Mouse (Mus musculus): ENCODE measurements around the gene Acsl5. TPM values are rescaled to one million over a fixed set of nuclear protein-coding genes. Genes with fewer than 3 reads are reported as not detected.

The Acsl5 gene
- total RNA-seq, 1 experiment = 17.1 TPM

GRCm38 (mm10) chr19:55300525-55300924 is 48.8 kb downstream of the Acsl5 start:
- in situ Hi-C loops (cut with MboI; ENCODE audit: low sequenced_read_pairs in 2 of 2, unreplicated experiment in 2 of 2) = no loop called here
- H3K4me3 ChIP-seq (ENCODE audit: insufficient read depth in 1 of 2, low read depth in 1 of 2, low read length in 2 of 2, poor library complexity in 1 of 2, severe bottlenecking in 1 of 2) = no peak overlapping the region
- TF ChIP-seq MAFK (IDR thresholded peaks at IDR 0.05; ENCODE audit: insufficient read depth, low read depth, low read length) (no peak), ZNF384 (IDR thresholded peaks at IDR 0.05; ENCODE audit: low read depth, low read length) (no peak), HCFC1 (IDR thresholded peaks at IDR 0.05; ENCODE audit: borderline replicate concordance, insufficient read depth, low read length) (no peak), ZC3H11A (IDR thresholded peaks at IDR 0.05; ENCODE audit: borderline replicate concordance, low read depth, low read length) (no peak), CHD2 (IDR thresholded peaks at IDR 0.05; ENCODE audit: low read depth, low read length) (no peak)
- H3K9ac ChIP-seq (ENCODE audit: insufficient read depth, low read depth, low read length, poor library complexity, severe bottlenecking) = no peak overlapping the region
- H3K36me3 ChIP-seq (ENCODE audit: control insufficient read depth, insufficient read depth, low read length, poor library complexity, severe bottlenecking) = peaks cover 22% of the 10 kb centered on the region
- no peak for DNase-seq (ENCODE audit: low read depth, low spot score)
- H3K4me1 ChIP-seq (ENCODE audit: control insufficient read depth in 2 of 2, insufficient read depth in 2 of 2, low read length in 2 of 2, poor library complexity in 1 of 2) = no peaks in the 10 kb centered on the region
- H3K9me3 ChIP-seq (ENCODE audit: control insufficient read depth, insufficient read depth, low read depth, low read length) = no peaks in the 10 kb centered on the region
- H3K27ac ChIP-seq (ENCODE audit: insufficient read depth, low read depth, low read length, poor library complexity, severe bottlenecking) = no peak overlapping the region

GRCm38 (mm10) chr19:55305024-55305423 is 53.3 kb downstream of the Acsl5 start:
- Histone ChIP-seq H3K9ac (ENCODE audit: insufficient read depth, low read depth, low read length, poor library complexity, severe bottlenecking) (no peak overlapping the region), H3K27ac (ENCODE audit: insufficient read depth, low read depth, low read length, poor library complexity, severe bottlenecking) (no peak overlapping the region), H3K9me3 (ENCODE audit: control insufficient read depth, insufficient read depth, low read depth, low read length) (no peaks in the 10 kb centered on the region), H3K36me3 (ENCODE audit: control insufficient read depth, insufficient read depth, low read length, poor library complexity, severe bottlenecking) (peaks cover 30% of the 10 kb centered on the region), H3K4me1 (ENCODE audit: control insufficient read depth in 2 of 2, insufficient read depth in 2 of 2, low read length in 2 of 2, poor library complexity in 1 of 2) (no peaks in the 10 kb centered on the region), H3K4me3 (ENCODE audit: insufficient read depth in 1 of 2, low read depth in 1 of 2, low read length in 2 of 2, poor library complexity in 1 of 2, severe bottlenecking in 1 of 2) (no peak overlapping the region)
- in situ Hi-C loops (cut with MboI; ENCODE audit: low sequenced_read_pairs in 2 of 2, unreplicated experiment in 2 of 2) = no loop called here
- no peak for DNase-seq (ENCODE audit: low read depth, low spot score)
- TF ChIP-seq ZNF384 (IDR thresholded peaks at IDR 0.05; ENCODE audit: low read depth, low read length) (no peak), HCFC1 (IDR thresholded peaks at IDR 0.05; ENCODE audit: borderline replicate concordance, insufficient read depth, low read length) (no peak), CHD2 (IDR thresholded peaks at IDR 0.05; ENCODE audit: low read depth, low read length) (no peak)

- in situ Hi-C loops (cut with MboI; ENCODE audit: low sequenced_read_pairs in 2 of 2, unreplicated experiment in 2 of 2) = no loop called here
- H3K27ac ChIP-seq (ENCODE audit: insufficient read depth, low read depth, low read length, poor library complexity, severe bottlenecking) = no peak overlapping the region
- H3K36me3 ChIP-seq (ENCODE audit: control insufficient read depth, insufficient read depth, low read length, poor library complexity, severe bottlenecking) = peaks cover 25% of the 10 kb centered on the region
- H3K9me3 ChIP-seq (ENCODE audit: control insufficient read depth, insufficient read depth, low read depth, low read length) = no peaks in the 10 kb centered on the region
- DNase-seq (ENCODE audit: low read depth, low spot score) = no peak
- no peak overlapping the region for H3K4me3 ChIP-seq (ENCODE audit: insufficient read depth in 1 of 2, low read depth in 1 of 2, low read length in 2 of 2, poor library complexity in 1 of 2, severe bottlenecking in 1 of 2)
- TF ChIP-seq ZC3H11A (IDR thresholded peaks at IDR 0.05; ENCODE audit: borderline replicate concordance, low read depth, low read length) (no peak), MAFK (IDR thresholded peaks at IDR 0.05; ENCODE audit: insufficient read depth, low read depth, low read length) (no peak), ZNF384 (IDR thresholded peaks at IDR 0.05; ENCODE audit: low read depth, low read length) (no peak), HCFC1 (IDR thresholded peaks at IDR 0.05; ENCODE audit: borderline replicate concordance, insufficient read depth, low read length) (no peak), CHD2 (IDR thresholded peaks at IDR 0.05; ENCODE audit: low read depth, low read length) (no peak)
- no peak overlapping the region for H3K9ac ChIP-seq (ENCODE audit: insufficient read depth, low read depth, low read length, poor library complexity, severe bottlenecking)
- H3K4me1 ChIP-seq (ENCODE audit: control insufficient read depth in 2 of 2, insufficient read depth in 2 of 2, low read length in 2 of 2, poor library complexity in 1 of 2) = peaks cover 0 to 4% of the 10 kb centered on the region in 2 experiments; a peak in 1 of 4 replicates
Measured at GRCm38 (mm10) chr19:55311874-55312273, 60.1 kb downstream of the Acsl5 start.

GRCm38 (mm10) chr19:55313649-55314048 is 61.9 kb downstream of the Acsl5 start:
- in situ Hi-C loops (cut with MboI; ENCODE audit: low sequenced_read_pairs in 2 of 2, unreplicated experiment in 2 of 2) = no loop called here
- H3K9ac ChIP-seq (ENCODE audit: insufficient read depth, low read depth, low read length, poor library complexity, severe bottlenecking) = no peak overlapping the region

More at GRCm38 (mm10) chr19:55313649-55314048, 61.9 kb downstream of the Acsl5 start:
- Histone ChIP-seq H3K4me1 (ENCODE audit: control insufficient read depth in 2 of 2, insufficient read depth in 2 of 2, low read length in 2 of 2, poor library complexity in 1 of 2) (peaks cover 0 to 6% of the 10 kb centered on the region in 2 experiments; a peak in 2 of 4 replicates), H3K9me3 (ENCODE audit: control insufficient read depth, insufficient read depth, low read depth, low read length) (no peaks in the 10 kb centered on the region), H3K36me3 (ENCODE audit: control insufficient read depth, insufficient read depth, low read length, poor library complexity, severe bottlenecking) (peaks cover 18% of the 10 kb centered on the region), H3K27ac (ENCODE audit: insufficient read depth, low read depth, low read length, poor library complexity, severe bottlenecking) (no peak overlapping the region), H3K4me3 (ENCODE audit: insufficient read depth in 1 of 2, low read depth in 1 of 2, low read length in 2 of 2, poor library complexity in 1 of 2, severe bottlenecking in 1 of 2) (no peak overlapping the region)
- DNase-seq (ENCODE audit: low read depth, low spot score) = no peak
- TF ChIP-seq HCFC1 (IDR thresholded peaks at IDR 0.05; ENCODE audit: borderline replicate concordance, insufficient read depth, low read length) (no peak), ZC3H11A (IDR thresholded peaks at IDR 0.05; ENCODE audit: borderline replicate concordance, low read depth, low read length) (no peak), ZNF384 (IDR thresholded peaks at IDR 0.05; ENCODE audit: low read depth, low read length) (no peak), CHD2 (IDR thresholded peaks at IDR 0.05; ENCODE audit: low read depth, low read length) (no peak), MAFK (IDR thresholded peaks at IDR 0.05; ENCODE audit: insufficient read depth, low read depth, low read length) (no peak)
